Mouse (Mus musculus) liver, embryonic 13.5 days (tissue): ENCODE data around the gene Tmem107. TPM values are rescaled to one million over a fixed set of nuclear protein-coding genes. Genes with fewer than 3 reads are reported as not detected.

Experiments used
- ATAC-seq: fragments of 200-750 bp; cut with Nextera tagmentation; 2 replicates; pipeline ENCODE4 v1.8.0; 2017; ENCODE audit warnings: low read depth, mild to moderate bottlenecking, moderate number of reproducible peaks, moderate library complexity
- DNase-seq: peaks from one replicate; pipeline ENCODE4 v3.0.0; 2022
- H3K27ac ChIP-seq: fragments of 300-500 bp; sonication (generic); 2 replicates; pipeline ENCODE4 v1.5.1; 2015; ENCODE audit warnings: moderate library complexity, mild to moderate bottlenecking, inconsistent platforms
- H3K27me3 ChIP-seq: fragments of 300-500 bp; sonication (generic); 2 replicates; pipeline ENCODE4 v1.6.1; 2015; ENCODE audit warnings: mild to moderate bottlenecking, inconsistent platforms
- H3K36me3 ChIP-seq: fragments of 300-500 bp; sonication (generic); 2 replicates; pipeline ENCODE4 v1.6.1; 2015; ENCODE audit warnings: mild to moderate bottlenecking, inconsistent platforms
- H3K4me1 ChIP-seq: fragments of 300-500 bp; sonication (generic); replicated peaks from 2 replicates; pipeline ENCODE4 v1.6.1; 2015; ENCODE audit warnings: inconsistent platforms
- H3K4me2 ChIP-seq: fragments of 300-500 bp; sonication (generic); 2 replicates; pipeline ENCODE4 v1.6.1; 2015; ENCODE audit warnings: inconsistent platforms, mild to moderate bottlenecking, moderate library complexity
- H3K4me3 ChIP-seq: fragments of 300-500 bp; sonication (generic); replicated peaks from 2 replicates; pipeline ENCODE4 v1.5.1; 2015; ENCODE audit warnings: mild to moderate bottlenecking, inconsistent platforms
- H3K9ac ChIP-seq: fragments of 300-500 bp; sonication (generic); 2 replicates; pipeline ENCODE4 v1.6.1; 2015; ENCODE audit warnings: mild to moderate bottlenecking, inconsistent platforms
- H3K9me3 ChIP-seq: fragments of 300-500 bp; sonication (generic); replicated peaks from 2 replicates; pipeline ENCODE4 v1.6.1; 2016; ENCODE audit warnings: inconsistent platforms
- WGBS: fragments of 180-500 bp; shearing (Covaris S2); methylation state at CpG from one replicate; pipeline ENCODE4 v1.1.7; 2015; ENCODE audit not compliant: insufficient replicate concordance; 5-methylcytosine and 5-hydroxymethylcytosine counted together
- polyA plus RNA-seq: library from polyadenylated mRNA; unstranded; fragments of >200 nt; fragmentation: Nextera tagmentation; extraction: Ambion mirVana; gene quantifications from 2 replicates; pipeline ENCODE4 v1.2.1, GENCODE M21; 2015

Gene Tmem107
- polyA plus RNA-seq, 1 experiment from 2014 or later = 30.8 TPM

DNA sequence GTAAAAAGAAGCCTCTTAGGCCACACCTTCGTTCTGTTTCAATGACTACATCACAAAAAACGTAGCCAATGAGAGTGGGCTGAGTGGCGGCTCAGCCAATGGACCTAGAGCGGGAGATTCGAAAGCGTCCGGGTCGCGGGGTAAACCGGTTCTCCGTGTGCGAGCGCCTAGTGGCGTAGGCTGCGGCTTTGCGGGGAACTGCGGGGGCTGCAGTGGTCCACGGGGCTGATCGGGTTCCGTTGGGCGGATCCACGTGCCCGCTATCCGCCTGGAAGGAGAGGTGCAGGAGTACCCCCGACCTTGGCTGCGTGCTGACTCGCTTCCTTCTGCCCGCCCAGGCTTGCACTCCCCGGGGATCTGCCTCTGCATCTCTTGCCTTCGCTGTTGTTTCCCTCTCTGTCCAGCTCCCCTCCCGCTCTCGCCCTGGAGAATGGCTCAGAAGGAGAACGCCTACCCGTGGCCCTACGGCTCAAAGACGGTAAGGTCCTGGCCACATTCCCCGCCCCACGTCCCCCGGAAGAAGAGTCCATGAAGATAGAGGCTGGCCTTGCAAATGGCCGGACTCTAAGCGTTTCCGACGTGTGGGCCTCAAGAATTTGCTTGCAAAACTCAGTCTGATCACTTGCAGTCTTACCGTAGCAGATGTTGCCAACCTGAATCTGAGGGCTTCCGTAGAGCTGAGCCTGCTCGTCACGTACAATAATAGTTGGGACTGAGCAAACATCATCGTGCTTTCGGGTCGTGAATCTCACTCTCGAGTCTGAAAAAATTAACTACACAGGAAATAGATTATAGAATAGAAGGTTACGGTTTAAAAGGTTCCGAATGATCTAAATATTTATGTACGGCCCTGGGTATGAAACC is 24.8 kb upstream of the Tmem107 start, which contains the start of gene Aurkb:
Gene Aurkb, plus strand, starts transcription at position 117 of the 864 bp plus-strand sequence.
- H3K4me3 ChIP-seq = peak within 1 kb of the TSS; percentile 90
- H3K9me3 ChIP-seq = no peaks in the 10 kb centered on the region
- H3K27me3 ChIP-seq = no peaks in the 10 kb centered on the region
- H3K4me1 ChIP-seq = peaks cover 58% of the 10 kb centered on the region
- peak within 1 kb of the TSS; percentile 95 for H3K27ac ChIP-seq
- peak; percentile 85 for ATAC-seq
- under 1% methylated on average over 54 of the region's 54 CpGs for WGBS
- peaks cover 36% of the 10 kb centered on the region for H3K36me3 ChIP-seq
- DNase-seq = peak; percentile 84
- peak within 1 kb of the TSS; percentile 96 for H3K9ac ChIP-seq
- H3K4me2 ChIP-seq = peak within 1 kb of the TSS; percentile 80

DNA sequence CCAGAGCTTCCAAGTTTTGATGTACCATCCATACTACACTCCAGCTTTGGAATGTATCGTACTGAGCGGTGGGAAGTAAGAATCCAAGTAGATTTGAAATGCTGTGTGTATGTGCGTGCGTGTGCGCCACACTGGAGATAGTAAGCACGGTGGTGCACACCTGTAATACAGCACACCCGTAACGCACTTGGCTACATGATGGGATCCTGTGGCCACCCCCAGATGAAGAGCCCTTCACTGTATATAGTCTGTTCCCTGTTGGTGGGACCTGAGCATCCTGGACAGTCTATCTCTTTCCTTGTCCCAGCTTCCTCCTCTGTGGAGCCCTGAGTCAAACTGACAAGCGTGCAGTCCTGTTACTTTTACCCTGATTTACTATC is 24.2 kb upstream of the Tmem107 start:
- WGBS = 9% methylated on average over 9 of the region's 9 CpGs

DNA sequence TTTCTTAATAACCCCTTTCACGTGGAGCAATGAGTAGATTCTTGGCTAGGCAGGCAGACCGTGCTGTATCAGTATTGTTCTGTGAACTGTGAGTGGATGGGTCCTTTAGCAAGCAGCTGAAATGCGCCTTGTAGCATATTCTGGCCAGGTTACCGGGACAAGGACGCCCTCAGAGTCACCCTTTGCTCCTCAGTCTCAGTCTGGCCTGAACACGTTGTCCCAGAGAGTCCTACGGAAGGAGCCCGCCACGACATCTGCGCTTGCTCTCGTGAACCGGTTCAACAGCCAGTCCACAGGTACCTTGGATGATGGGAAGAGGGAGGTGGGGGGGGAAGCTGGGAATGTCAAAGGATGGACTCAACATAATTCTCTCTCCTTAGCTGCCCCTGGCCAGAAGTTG is 23.0 kb upstream of the Tmem107 start:
- peaks cover 60% of the 10 kb centered on the region for H3K4me1 ChIP-seq
- peak overlapping the region; percentile 41; the same call in 1 of the 2 replicates for H3K27ac ChIP-seq
- no peak for ATAC-seq
- H3K36me3 ChIP-seq = peaks cover 54% of the 10 kb centered on the region
- H3K27me3 ChIP-seq = no peaks in the 10 kb centered on the region
- peak overlapping the region; percentile 90 for H3K4me3 ChIP-seq
- H3K9ac ChIP-seq = peak overlapping the region; percentile 96
- peak overlapping the region; percentile 80 for H3K4me2 ChIP-seq
- H3K9me3 ChIP-seq = no peaks in the 10 kb centered on the region
- DNase-seq = no peak
- 90% methylated on average over 12 of the region's 12 CpGs for WGBS

More for the DNA sequence above, 24.2 kb upstream of the Tmem107 start:
- Histone ChIP-seq H3K9me3 (no peaks in the 10 kb centered on the region), H3K36me3 (peaks cover 42% of the 10 kb centered on the region), H3K27me3 (no peaks in the 10 kb centered on the region), H3K4me2 (peak overlapping the region; percentile 80), H3K27ac (peak overlapping the region; percentile 95), H3K4me1 (peaks cover 60% of the 10 kb centered on the region), H3K4me3 (peak overlapping the region; percentile 90), H3K9ac (peak overlapping the region; percentile 96)
- DNase-seq (no peak), ATAC-seq (no peak)

DNA sequence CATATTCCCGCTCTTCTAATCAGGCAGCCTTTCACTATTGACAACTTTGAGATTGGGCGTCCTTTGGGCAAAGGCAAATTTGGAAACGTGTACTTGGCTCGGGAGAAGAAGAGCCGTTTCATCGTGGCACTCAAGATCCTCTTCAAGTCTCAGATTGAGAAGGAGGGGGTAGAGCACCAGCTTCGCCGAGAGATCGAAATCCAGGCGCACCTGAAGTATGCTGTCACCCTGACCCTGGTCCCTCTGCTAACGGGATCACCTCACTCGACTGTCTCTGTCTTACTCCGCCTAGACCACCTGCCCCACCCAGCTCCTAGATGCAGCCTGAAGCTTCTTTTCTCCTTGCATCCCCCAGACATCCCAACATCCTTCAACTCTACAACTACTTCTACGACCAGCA is 22.5 kb upstream of the Tmem107 start:
- Histone ChIP-seq H3K4me2 (peak overlapping the region; percentile 80), H3K4me1 (peaks cover 65% of the 10 kb centered on the region), H3K4me3 (peak overlapping the region; percentile 90), H3K27me3 (no peaks in the 10 kb centered on the region), H3K36me3 (peaks cover 56% of the 10 kb centered on the region), H3K27ac (no peak overlapping the region), H3K9me3 (no peaks in the 10 kb centered on the region), H3K9ac (no peak overlapping the region)
- 86% methylated on average over 14 of the region's 14 CpGs for WGBS
- DNase-seq = no peak
- ATAC-seq = no peak

DNA sequence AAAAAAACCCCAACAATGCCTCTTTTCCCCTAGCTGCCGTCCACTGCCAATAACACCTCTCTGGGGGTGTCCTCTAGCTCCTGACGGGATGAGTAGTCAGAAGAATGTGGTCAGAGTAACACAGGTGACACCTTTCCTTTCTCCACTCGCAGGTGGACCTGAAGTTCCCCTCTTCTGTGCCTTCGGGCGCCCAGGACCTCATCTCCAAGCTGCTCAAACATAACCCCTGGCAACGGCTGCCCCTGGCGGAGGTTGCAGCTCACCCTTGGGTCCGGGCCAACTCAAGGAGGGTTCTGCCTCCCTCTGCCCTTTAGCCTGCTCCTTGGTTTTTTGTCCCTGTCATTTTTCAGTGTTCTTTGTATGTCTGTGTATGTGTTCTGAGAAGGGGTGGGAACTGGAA is 19.9 kb upstream of the Tmem107 start:
- no peak for ATAC-seq
- no peak overlapping the region for H3K27ac ChIP-seq
- H3K9ac ChIP-seq = no peak overlapping the region
- H3K4me2 ChIP-seq = no peak overlapping the region
- H3K9me3 ChIP-seq = no peaks in the 10 kb centered on the region
- DNase-seq = no peak
- H3K27me3 ChIP-seq = no peaks in the 10 kb centered on the region
- 90% methylated on average over 8 of the region's 8 CpGs for WGBS
- H3K4me3 ChIP-seq = peak overlapping the region; percentile 6; the same call in 1 of the 2 replicates
- peaks cover 54% of the 10 kb centered on the region for H3K4me1 ChIP-seq
- peaks cover 68% of the 10 kb centered on the region for H3K36me3 ChIP-seq

DNA sequence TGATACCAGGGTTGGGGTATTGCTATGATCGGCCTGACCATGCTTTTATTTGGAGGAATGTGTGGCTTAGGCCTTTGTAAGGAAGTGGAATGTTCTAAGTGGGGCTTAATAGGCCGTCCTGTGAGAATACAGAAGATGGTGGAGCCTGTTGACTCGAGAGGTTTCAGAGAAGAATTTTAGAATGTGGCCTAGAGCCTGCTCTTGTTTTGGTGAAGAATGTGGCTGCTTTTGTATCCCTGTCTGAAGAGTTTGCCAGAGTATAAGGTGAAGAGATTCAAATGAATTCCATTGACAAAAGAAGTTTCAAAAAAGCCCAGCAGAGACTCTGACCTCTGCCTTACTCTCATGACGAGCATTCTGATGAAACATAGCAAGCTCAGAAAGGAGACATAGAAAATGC is 18.8 kb upstream of the Tmem107 start:
- no peak overlapping the region for H3K4me2 ChIP-seq
- H3K36me3 ChIP-seq = peaks cover 68% of the 10 kb centered on the region
- WGBS = 77% methylated on average over 4 of the region's 4 CpGs
- no peak overlapping the region for H3K27ac ChIP-seq
- ATAC-seq (no peak), DNase-seq (no peak)
- H3K4me1 ChIP-seq = peaks cover 50% of the 10 kb centered on the region
- no peak overlapping the region for H3K4me3 ChIP-seq
- H3K27me3 ChIP-seq = no peaks in the 10 kb centered on the region
- H3K9ac ChIP-seq = no peak overlapping the region
- H3K9me3 ChIP-seq = no peaks in the 10 kb centered on the region

DNA sequence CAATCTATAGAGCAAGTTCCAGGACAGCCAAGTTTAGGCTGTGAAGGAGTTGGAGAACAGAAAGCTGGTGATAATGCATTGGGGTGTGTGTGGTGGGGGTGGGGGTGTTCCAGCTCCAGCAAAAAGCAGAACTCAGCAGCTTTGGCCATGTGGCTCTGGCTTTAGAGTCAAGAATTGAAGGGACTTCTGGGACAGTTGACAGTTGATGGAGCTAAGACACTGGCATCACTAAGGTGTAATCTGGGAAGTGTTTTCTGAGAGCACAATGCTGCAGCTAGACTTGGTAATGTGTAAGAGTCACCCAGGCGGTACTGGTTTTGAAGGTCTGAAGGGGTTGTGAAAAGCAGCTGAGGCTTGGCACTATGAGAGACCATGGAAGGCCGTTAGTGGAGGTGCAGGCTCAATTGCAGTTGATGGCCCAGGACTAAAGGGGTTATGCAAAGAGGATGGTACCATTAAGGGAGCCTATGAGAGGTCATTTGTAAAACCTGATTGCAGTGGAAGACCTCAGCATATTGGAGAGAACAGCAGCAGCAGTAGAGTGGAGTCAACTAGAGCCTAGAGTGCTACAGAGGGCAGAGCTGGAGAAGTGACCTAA is 17.7 kb upstream of the Tmem107 start:
- DNase-seq (no peak), ATAC-seq (no peak)
- Histone ChIP-seq H3K4me2 (no peak overlapping the region), H3K4me1 (peaks cover 42% of the 10 kb centered on the region), H3K27ac (no peak overlapping the region), H3K4me3 (no peak overlapping the region), H3K36me3 (peaks cover 60% of the 10 kb centered on the region), H3K9ac (no peak overlapping the region), H3K27me3 (no peaks in the 10 kb centered on the region), H3K9me3 (no peaks in the 10 kb centered on the region)
- WGBS = 88% methylated on average over 2 of the region's 2 CpGs

DNA sequence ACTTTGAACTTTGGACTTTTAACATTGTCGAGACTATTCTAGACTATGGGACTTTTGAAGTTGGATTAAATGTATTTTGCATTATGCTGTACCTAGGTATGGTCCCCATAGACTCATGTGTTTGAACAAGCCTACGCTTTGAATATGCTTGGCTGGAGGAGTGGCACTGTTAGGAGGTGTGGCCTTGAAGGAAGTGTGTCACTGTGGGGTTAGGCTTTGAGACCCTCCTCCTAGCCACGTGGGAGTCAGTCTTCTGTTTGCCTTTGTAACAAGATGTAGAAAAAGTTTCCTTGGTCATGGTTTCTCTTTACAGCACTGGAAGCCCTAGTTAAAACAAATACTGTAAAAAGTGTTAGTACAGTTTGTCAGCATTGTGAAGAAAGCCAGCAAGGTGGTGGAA is 16.8 kb upstream of the Tmem107 start:
- Histone ChIP-seq H3K4me1 (peaks cover 42% of the 10 kb centered on the region), H3K27me3 (no peaks in the 10 kb centered on the region), H3K4me3 (no peak overlapping the region), H3K36me3 (peaks cover 51% of the 10 kb centered on the region), H3K9me3 (no peaks in the 10 kb centered on the region), H3K4me2 (no peak overlapping the region), H3K9ac (no peak overlapping the region), H3K27ac (no peak overlapping the region)
- 62% methylated on average over 3 of the region's 3 CpGs for WGBS
- ATAC-seq = no peak
- no peak for DNase-seq

DNA sequence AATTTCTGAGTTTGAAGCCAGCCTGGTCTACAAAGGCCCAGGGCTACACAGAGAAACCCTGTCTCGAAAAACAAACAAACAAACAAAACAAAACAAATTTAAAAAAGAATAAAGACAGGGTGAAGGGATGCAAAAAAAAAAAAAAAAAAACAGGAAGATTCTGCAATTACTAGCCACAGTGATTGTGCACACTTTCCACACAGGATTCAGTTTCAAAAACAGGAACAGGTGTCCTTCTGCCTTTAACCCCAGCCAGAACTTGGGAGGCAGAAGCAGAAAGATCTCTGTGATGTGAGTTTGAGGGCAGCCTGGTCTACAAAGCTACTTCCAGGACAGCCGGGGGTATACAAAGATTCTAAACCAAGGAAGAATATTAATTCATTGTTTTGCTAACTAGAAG is 12.3 kb upstream of the Tmem107 start:
- H3K9ac ChIP-seq = peak overlapping the region; percentile 85
- 68% methylated on average over 2 of the region's 2 CpGs for WGBS

DNA sequence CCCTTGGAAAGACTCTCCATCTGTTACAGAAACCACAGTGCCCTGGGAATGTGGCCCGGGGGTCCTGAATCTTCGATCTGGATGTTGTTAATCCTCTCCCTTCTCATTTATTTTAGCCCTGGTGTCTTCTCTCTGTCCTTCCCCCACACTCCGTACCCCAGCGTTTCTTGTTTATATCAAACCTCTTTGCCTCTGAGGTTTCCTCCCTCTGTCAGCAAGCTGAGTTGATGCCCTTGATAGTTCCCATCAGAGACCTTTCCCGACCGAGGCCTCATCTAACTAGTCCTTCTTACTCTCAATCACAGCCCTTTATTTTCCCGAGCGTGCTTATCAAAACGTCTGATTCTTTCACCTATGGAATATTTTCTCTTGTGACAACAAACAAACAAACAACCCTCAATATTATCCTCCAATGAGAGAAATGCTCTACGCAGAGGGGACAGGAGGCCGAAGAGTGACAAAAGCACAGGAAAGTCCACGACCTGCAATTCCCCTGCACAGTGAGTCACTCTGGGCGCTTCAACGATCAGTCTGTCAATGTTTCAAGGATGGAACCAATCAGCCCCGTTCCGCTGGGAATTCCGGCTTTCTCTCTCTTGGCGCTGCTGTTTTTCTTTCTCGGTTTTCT is 11.8 kb upstream of the Tmem107 start:
- WGBS = 1% methylated on average over 19 of the region's 19 CpGs
- DNase-seq = no peak
- no peak for ATAC-seq

More for the DNA sequence above, 12.3 kb upstream of the Tmem107 start:
- DNase-seq (no peak), ATAC-seq (no peak)
- H3K36me3 ChIP-seq = peaks cover 11% of the 10 kb centered on the region
- H3K4me2 ChIP-seq = peak overlapping the region; percentile 99
- H3K27ac ChIP-seq = peak overlapping the region; percentile 91
- H3K4me3 ChIP-seq = peak overlapping the region; percentile 96
- H3K9me3 ChIP-seq = no peaks in the 10 kb centered on the region
- peaks cover 40% of the 10 kb centered on the region for H3K4me1 ChIP-seq
- H3K27me3 ChIP-seq = no peaks in the 10 kb centered on the region

DNA sequence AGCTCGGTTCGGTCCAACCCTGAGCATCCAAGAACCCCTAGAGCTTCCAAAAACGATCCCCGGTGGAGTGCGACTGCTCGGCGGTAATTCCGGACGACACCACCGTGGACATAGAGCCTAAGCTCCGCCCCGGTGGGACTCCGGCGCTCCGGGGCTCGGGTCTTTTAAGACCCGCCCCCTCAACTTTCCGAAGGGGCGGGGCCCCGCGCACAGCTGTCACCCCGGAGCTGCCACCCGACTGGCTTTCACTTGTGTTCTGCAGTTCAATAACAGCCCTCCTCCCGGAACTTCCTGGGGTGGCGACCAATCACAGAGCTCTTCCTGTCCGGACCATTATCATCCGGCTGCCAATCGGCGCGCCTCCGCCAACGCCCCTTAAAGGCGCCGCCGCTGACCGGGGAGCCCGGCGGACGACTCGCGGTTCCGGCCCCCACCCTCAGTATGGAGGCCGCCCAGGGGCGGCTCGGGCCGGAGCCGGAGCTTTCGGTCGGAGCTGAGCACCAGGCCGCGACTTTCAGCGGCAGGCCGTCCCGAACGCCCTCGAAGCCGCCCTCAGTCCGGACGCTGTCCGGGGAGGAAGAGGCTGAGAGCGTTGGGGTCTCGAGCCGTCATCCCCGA is 11.1 kb upstream of the Tmem107 start, which contains the start of gene Borcs6:
Gene Borcs6, plus strand, starts transcription at position 361 of the 618 bp plus-strand sequence.
- Histone ChIP-seq H3K4me3 (peak within 1 kb of the TSS; percentile 96), H3K27me3 (no peaks in the 10 kb centered on the region), H3K9me3 (no peaks in the 10 kb centered on the region), H3K27ac (peak within 1 kb of the TSS; percentile 91), H3K9ac (peak within 1 kb of the TSS; percentile 97), H3K4me1 (peaks cover 43% of the 10 kb centered on the region), H3K4me2 (peak within 1 kb of the TSS; percentile 99), H3K36me3 (no peaks in the 10 kb centered on the region)
- peak; percentile 86 for ATAC-seq
- under 1% methylated on average over 63 of the region's 64 CpGs for WGBS
- DNase-seq = peak; percentile 95

More for the DNA sequence above, 11.8 kb upstream of the Tmem107 start:
- H3K27ac ChIP-seq = peak overlapping the region; percentile 91
- H3K9me3 ChIP-seq = no peaks in the 10 kb centered on the region
- peak overlapping the region; percentile 96 for H3K4me3 ChIP-seq
- H3K27me3 ChIP-seq = no peaks in the 10 kb centered on the region
- H3K4me1 ChIP-seq = peaks cover 38% of the 10 kb centered on the region
- H3K4me2 ChIP-seq = peak overlapping the region; percentile 99
- peak overlapping the region; percentile 85 for H3K9ac ChIP-seq
- peaks cover 6% of the 10 kb centered on the region for H3K36me3 ChIP-seq
